Mouse (Mus musculus): Measurements from ENCODE around the gene Dgki.

GRCm38 (mm10) chr6:37329901-37330864, 30.2 kb upstream of the Dgki start:
- no peak for TF ChIP-seq CTCF (IDR thresholded peaks at IDR 0.05; ENCODE audit: low read depth)
- no peak for TF ChIP-seq EP300 (IDR thresholded peaks at IDR 0.05; ENCODE audit: low read depth)
